Mouse (Mus musculus): ENCODE measurements at regions not wholly inside any gene's neighbourhood (a gene's known extent, or its start where the extent isn't known, plus 50 kb on each side); places are given as distances from the start of the nearest gene placed in this dataset.

- no peaks in the 10 kb centered on the region for H3K9me3 ChIP-seq (ENCODE audit: control insufficient read depth, low read length)
- 79% methylated on average over 2 of the region's 2 CpGs for WGBS
- H3K9ac ChIP-seq (replicated peaks; ENCODE audit: low read depth, low read length) = no peak overlapping the region
- no peaks in the 10 kb centered on the region for H3K27me3 ChIP-seq (replicated peaks; ENCODE audit: control insufficient read depth, insufficient read depth, low read length)
- no peak for ATAC-seq
- no peak overlapping the region for H3K27ac ChIP-seq (ENCODE audit: low read length)
- no peak overlapping the region for H3K4me3 ChIP-seq (replicated peaks; ENCODE audit: low read length)
- H3K36me3 ChIP-seq (ENCODE audit: control insufficient read depth, insufficient read depth) = no peaks in the 10 kb centered on the region
- no peak overlapping the region for H3K4me2 ChIP-seq (ENCODE audit: low read length)
- no peaks in the 10 kb centered on the region for H3K4me1 ChIP-seq (replicated peaks; ENCODE audit: control insufficient read depth, insufficient read depth, low read length)
Measured at GRCm38 (mm10) chr9:89532435-89532834, 90.5 kb downstream of the Minar1 start.

DNA sequence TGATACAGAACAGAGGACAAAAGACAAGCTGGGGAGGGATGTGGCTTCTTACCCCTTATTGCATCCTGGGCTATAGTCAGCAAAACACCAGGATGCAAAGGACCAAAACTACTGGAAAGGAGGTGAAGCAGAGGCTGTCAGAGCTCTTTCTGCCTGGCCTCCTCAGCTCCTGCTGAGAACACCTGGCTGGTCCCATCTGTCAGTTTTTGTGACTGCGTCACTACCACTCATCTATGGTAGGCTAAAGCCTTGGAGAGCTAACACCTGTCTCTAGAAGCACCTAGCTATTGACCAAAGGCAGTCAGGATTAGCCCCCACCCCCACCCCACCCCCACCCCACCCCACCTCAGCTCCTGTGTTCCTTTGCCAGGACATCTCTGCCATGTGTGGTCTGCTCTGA, 98.8 kb downstream of the Minar1 start:
- Histone ChIP-seq H3K27me3 (replicated peaks; ENCODE audit: control insufficient read depth, insufficient read depth, low read length) (no peaks in the 10 kb centered on the region), H3K4me1 (replicated peaks; ENCODE audit: control insufficient read depth, insufficient read depth, low read length) (no peaks in the 10 kb centered on the region), H3K9me3 (ENCODE audit: control insufficient read depth, low read length) (no peaks in the 10 kb centered on the region), H3K27ac (ENCODE audit: low read length) (no peak overlapping the region), H3K36me3 (ENCODE audit: control insufficient read depth, insufficient read depth) (no peaks in the 10 kb centered on the region), H3K4me2 (ENCODE audit: low read length) (no peak overlapping the region), H3K4me3 (replicated peaks; ENCODE audit: low read length) (no peak overlapping the region), H3K9ac (replicated peaks; ENCODE audit: low read depth, low read length) (no peak overlapping the region)
- ATAC-seq = no peak
- 68% methylated on average over 1 of the region's 1 CpGs for WGBS

DNA sequence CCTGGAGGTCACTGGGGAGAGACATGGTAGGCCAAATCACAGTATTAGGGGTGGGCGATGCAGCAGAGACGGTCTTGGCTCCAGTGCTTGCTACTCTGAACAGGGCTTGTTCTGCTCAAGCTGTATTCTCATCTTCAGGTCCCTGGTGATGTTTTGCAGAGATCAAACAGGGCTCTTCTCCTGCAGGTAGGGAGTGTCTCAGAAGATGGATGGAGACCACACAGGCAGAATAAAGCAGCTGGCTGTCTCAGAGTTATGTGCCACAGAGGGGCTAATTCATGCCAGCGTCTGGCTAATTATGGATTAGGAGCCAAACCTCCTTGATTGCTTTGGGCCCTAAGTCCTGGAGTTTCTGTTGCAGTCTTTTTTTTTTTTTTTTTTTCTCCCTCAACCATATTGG, 99.2 kb downstream of the Minar1 start:
- H3K36me3 ChIP-seq (ENCODE audit: control insufficient read depth, insufficient read depth) = no peaks in the 10 kb centered on the region
- no peak overlapping the region for H3K4me2 ChIP-seq (ENCODE audit: low read length)
- no peak overlapping the region for H3K4me3 ChIP-seq (replicated peaks; ENCODE audit: low read length)
- H3K9ac ChIP-seq (replicated peaks; ENCODE audit: low read depth, low read length) = no peak overlapping the region
- H3K9me3 ChIP-seq (ENCODE audit: control insufficient read depth, low read length) = no peaks in the 10 kb centered on the region
- no peaks in the 10 kb centered on the region for H3K27me3 ChIP-seq (replicated peaks; ENCODE audit: control insufficient read depth, insufficient read depth, low read length)
- no peak for ATAC-seq
- H3K27ac ChIP-seq (ENCODE audit: low read length) = no peak overlapping the region
- H3K4me1 ChIP-seq (replicated peaks; ENCODE audit: control insufficient read depth, insufficient read depth, low read length) = no peaks in the 10 kb centered on the region
- 68% methylated on average over 3 of the region's 3 CpGs for WGBS

- no peak overlapping the region for H3K27ac ChIP-seq (ENCODE audit: low read length)
- no peaks in the 10 kb centered on the region for H3K4me1 ChIP-seq (replicated peaks; ENCODE audit: control insufficient read depth, insufficient read depth, low read length)
- H3K9me3 ChIP-seq (ENCODE audit: control insufficient read depth, low read length) = no peaks in the 10 kb centered on the region
- no peak overlapping the region for H3K9ac ChIP-seq (replicated peaks; ENCODE audit: low read depth, low read length)
- no peaks in the 10 kb centered on the region for H3K36me3 ChIP-seq (ENCODE audit: control insufficient read depth, insufficient read depth)
- WGBS = 95% methylated on average over 6 of the region's 6 CpGs
- no peak overlapping the region for H3K4me2 ChIP-seq (ENCODE audit: low read length)
- ATAC-seq = no peak
- no peaks in the 10 kb centered on the region for H3K27me3 ChIP-seq (replicated peaks; ENCODE audit: control insufficient read depth, insufficient read depth, low read length)
- H3K4me3 ChIP-seq (replicated peaks; ENCODE audit: low read length) = no peak overlapping the region
Measured at GRCm38 (mm10) chr9:89508407-89509101, 114.4 kb downstream of the Minar1 start.

GRCm38 (mm10) chr9:89502083-89502482, 120.8 kb downstream of the Minar1 start:
- H3K4me3 ChIP-seq (replicated peaks; ENCODE audit: low read length) = no peak overlapping the region
- H3K36me3 ChIP-seq (ENCODE audit: control insufficient read depth, insufficient read depth) = no peaks in the 10 kb centered on the region
- ATAC-seq = no peak
- H3K27me3 ChIP-seq (replicated peaks; ENCODE audit: control insufficient read depth, insufficient read depth, low read length) = no peaks in the 10 kb centered on the region
- H3K9ac ChIP-seq (replicated peaks; ENCODE audit: low read depth, low read length) = no peak overlapping the region
- no peak overlapping the region for H3K4me2 ChIP-seq (ENCODE audit: low read length)
- no peak overlapping the region for H3K27ac ChIP-seq (ENCODE audit: low read length)
- H3K4me1 ChIP-seq (replicated peaks; ENCODE audit: control insufficient read depth, insufficient read depth, low read length) = peaks cover 2% of the 10 kb centered on the region; the same call in 1 of the 2 replicates
- no peaks in the 10 kb centered on the region for H3K9me3 ChIP-seq (ENCODE audit: control insufficient read depth, low read length)
- WGBS = 95% methylated on average over 2 of the region's 2 CpGs

GRCm38 (mm10) chr9:89497399-89497749, 125.6 kb downstream of the Minar1 start:
- H3K36me3 ChIP-seq (ENCODE audit: control insufficient read depth, insufficient read depth) = no peaks in the 10 kb centered on the region
- H3K4me1 ChIP-seq (replicated peaks; ENCODE audit: control insufficient read depth, insufficient read depth, low read length) = peaks cover 8% of the 10 kb centered on the region; the same call in 1 of the 2 replicates
- no peak overlapping the region for H3K9ac ChIP-seq (replicated peaks; ENCODE audit: low read depth, low read length)
- peak overlapping the region; percentile 26 for H3K4me2 ChIP-seq (ENCODE audit: low read length)
- peak; percentile 80 for ATAC-seq
- WGBS = 12% methylated on average over 7 of the region's 7 CpGs
- H3K27me3 ChIP-seq (replicated peaks; ENCODE audit: control insufficient read depth, insufficient read depth, low read length) = no peaks in the 10 kb centered on the region
- no peak overlapping the region for H3K27ac ChIP-seq (ENCODE audit: low read length)
- no peak overlapping the region for H3K4me3 ChIP-seq (replicated peaks; ENCODE audit: low read length)
- H3K9me3 ChIP-seq (ENCODE audit: control insufficient read depth, low read length) = no peaks in the 10 kb centered on the region

DNA sequence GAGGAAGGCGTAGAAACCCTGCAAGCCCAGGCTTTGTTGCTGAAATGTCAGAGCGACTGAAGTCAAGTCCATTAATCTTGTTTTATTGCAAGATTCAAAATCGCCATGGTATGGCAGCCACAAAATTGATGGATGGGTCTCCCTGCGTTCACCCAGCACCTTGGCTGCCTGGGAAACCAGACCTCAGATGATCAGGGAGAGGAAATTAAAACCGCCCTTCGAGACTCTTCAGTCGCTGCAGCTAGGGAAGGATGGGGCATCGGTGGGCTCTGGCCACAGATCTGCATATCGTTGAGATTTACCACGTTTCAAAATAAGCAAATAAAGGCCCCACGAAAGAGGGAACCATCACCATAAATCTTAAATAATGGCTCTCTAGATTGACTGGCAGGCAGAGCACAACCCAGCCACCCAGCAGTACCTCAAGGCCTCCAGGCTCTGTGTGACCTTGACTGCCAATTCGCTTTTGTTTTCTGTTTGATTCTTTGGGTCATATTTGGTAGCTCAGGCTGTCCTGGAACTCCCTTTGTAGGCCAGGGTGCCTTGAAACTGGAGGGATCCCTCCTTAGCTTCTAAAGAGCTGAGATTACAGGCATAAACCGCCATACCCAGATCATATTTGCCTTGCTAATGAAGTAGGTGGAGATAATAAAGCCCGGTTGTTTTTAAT, 126.1 kb downstream of the Minar1 start:
- peak; percentile 75 for ATAC-seq
- Histone ChIP-seq H3K36me3 (ENCODE audit: control insufficient read depth, insufficient read depth) (no peaks in the 10 kb centered on the region), H3K27ac (ENCODE audit: low read length) (no peak overlapping the region), H3K27me3 (replicated peaks; ENCODE audit: control insufficient read depth, insufficient read depth, low read length) (no peaks in the 10 kb centered on the region), H3K4me3 (replicated peaks; ENCODE audit: low read length) (no peak overlapping the region), H3K4me2 (ENCODE audit: low read length) (peak overlapping the region; percentile 26), H3K9me3 (ENCODE audit: control insufficient read depth, low read length) (no peaks in the 10 kb centered on the region), H3K9ac (replicated peaks; ENCODE audit: low read depth, low read length) (no peak overlapping the region), H3K4me1 (replicated peaks; ENCODE audit: control insufficient read depth, insufficient read depth, low read length) (peaks cover 8% of the 10 kb centered on the region; the same call in 1 of the 2 replicates)
- 54% methylated on average over 14 of the region's 14 CpGs for WGBS

- Histone ChIP-seq H3K4me3 (replicated peaks; ENCODE audit: low read length) (no peak overlapping the region), H3K9ac (replicated peaks; ENCODE audit: low read depth, low read length) (no peak overlapping the region), H3K9me3 (ENCODE audit: control insufficient read depth, low read length) (no peaks in the 10 kb centered on the region), H3K36me3 (ENCODE audit: control insufficient read depth, insufficient read depth) (no peaks in the 10 kb centered on the region), H3K27me3 (replicated peaks; ENCODE audit: control insufficient read depth, insufficient read depth, low read length) (no peaks in the 10 kb centered on the region), H3K4me1 (replicated peaks; ENCODE audit: control insufficient read depth, insufficient read depth, low read length) (no peaks in the 10 kb centered on the region), H3K4me2 (ENCODE audit: low read length) (no peak overlapping the region), H3K27ac (ENCODE audit: low read length) (no peak overlapping the region)
- WGBS = 80% methylated on average over 4 of the region's 4 CpGs
- no peak for ATAC-seq
Measured at GRCm38 (mm10) chr9:89487601-89488000, 135.3 kb downstream of the Minar1 start.

GRCm38 (mm10) chr9:89479406-89479805, 143.5 kb downstream of the Minar1 start:
- H3K36me3 ChIP-seq (ENCODE audit: control insufficient read depth, insufficient read depth) = no peaks in the 10 kb centered on the region
- no peak overlapping the region for H3K4me2 ChIP-seq (ENCODE audit: low read length)
- ATAC-seq = no peak
- no peak overlapping the region for H3K27ac ChIP-seq (ENCODE audit: low read length)
- no peaks in the 10 kb centered on the region for H3K4me1 ChIP-seq (replicated peaks; ENCODE audit: control insufficient read depth, insufficient read depth, low read length)
- H3K9me3 ChIP-seq (ENCODE audit: control insufficient read depth, low read length) = no peaks in the 10 kb centered on the region
- no peak overlapping the region for H3K9ac ChIP-seq (replicated peaks; ENCODE audit: low read depth, low read length)
- no peaks in the 10 kb centered on the region for H3K27me3 ChIP-seq (replicated peaks; ENCODE audit: control insufficient read depth, insufficient read depth, low read length)
- WGBS = 87% methylated on average over 3 of the region's 3 CpGs
- no peak overlapping the region for H3K4me3 ChIP-seq (replicated peaks; ENCODE audit: low read length)
